Mouse (Mus musculus) regulatory T cell (primary cell): Measurements from ENCODE around the gene Cpsf4.

Experiments used
- in situ Hi-C: fragments of 300-600 bp; cut with MboI, MseI; formaldehyde crosslinking; loops from one replicate; pipeline ENCODE4 v1.15.1; 2025; ENCODE audit warnings: high pct_unique_total_duplicates

Gene Cpsf4

DNA sequence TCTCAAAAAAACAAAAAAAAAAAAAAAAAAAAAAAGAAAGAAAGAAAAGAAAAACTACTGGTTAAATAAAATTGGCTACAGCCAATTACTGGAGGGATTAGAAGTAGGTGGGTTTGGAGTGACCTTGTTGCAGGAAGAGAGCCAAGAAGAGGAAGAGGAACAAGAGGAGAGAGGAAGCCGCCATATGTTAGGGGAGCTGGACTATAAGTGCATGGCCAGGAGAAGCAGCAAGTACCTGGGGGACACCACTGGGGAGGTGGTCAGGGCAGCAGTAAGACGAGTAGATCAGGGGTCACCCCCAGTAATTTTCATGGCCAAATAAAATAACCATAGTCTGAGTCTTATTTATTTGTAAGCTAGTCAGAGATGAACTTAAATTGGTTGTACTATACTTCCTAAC, 18.2 kb downstream of the Cpsf4 start:
- in situ Hi-C loops, result no loop called here

DNA sequence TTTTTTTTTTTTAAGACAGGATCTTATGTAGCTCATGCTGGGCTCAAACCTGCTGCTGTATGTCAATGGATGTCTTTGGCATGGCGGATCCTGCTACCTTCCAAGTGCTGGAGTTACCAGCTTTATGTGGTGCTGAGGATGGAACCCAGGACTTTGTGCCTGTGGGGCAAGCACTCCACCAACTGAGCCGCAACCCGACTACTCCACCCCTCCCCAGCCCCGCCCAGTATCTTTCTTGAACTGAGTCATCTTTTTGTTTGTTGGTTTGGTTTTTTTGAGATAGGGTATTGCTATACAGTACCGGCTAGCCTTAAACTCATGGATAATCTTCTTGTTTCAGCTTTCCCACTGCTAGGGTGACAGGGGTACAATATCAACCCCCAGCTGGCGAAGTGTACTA, 22.4 kb downstream of the Cpsf4 start:
- in situ Hi-C loops, result no loop called here

DNA sequence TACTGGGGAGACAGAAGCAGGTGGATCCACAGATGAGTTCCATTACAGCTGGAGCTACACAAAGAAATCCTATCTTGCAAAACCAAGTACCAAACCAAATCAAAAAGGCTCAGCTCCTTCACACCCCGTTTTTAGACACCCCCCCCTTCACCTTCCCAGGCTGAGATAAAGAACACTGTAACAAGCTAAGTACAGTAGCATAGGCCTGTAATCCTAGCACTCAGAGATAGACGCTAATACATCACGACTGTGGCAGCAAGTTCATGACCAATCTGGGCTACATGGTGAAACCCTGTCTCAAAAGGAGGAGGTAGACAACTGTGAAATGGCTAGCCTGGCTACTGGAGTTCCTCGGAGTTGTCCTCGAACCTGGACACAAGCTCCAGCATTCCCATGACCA, 23.4 kb downstream of the Cpsf4 start:
- in situ Hi-C loops, result loop anchor here (5.0 kb wide), 1 partner anchor 42 kb away; the partner anchor contains the start of gene Zfp655

DNA sequence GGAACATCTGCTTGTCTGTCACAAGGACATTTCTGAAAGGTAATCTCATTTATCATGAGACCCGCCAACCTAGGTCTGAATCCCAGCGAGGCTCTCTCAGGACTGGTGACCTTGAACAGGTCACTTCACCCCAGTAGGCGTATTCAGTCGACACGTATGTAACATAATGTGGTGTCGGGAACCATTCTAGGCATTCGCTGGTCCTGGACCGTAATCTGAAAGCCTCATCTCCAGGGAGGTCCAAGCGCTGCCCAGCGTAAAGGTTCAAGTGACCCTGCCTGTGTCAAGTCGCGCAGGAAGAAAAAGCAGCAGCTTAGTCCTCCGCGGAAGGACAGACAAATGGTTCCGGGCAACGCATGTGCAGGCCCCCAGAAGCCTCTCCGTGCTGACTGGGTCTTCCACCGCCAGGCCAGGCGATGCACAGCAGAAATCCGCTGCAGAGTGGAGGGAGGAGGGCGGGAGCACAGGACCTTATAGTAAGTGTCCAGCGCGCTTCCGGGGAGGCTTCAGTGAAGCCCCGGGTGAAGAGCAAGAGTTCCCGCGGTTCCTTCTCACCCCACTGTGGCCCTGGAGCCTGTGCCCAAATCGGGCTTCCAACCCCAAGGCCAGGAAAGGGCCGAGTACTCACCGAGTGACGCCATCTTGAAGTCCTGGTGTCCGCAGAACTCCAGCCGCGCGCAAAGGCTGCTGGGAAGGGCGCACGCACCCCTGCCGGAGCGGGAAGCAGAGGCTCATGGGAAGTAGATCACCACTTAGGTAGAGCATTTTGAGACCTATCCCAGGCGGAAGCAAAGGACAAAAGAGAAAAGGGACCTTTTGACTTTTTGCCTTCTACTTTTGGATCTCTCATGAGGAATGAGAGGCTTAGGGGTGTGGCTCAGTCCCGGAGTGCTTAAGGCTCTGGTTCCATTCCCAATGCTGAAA, 24.1 kb downstream of the Cpsf4 start:
- in situ Hi-C loops, result loop anchor here (5.0 kb wide), 1 partner anchor 41 kb away; the partner anchor contains the start of gene Zfp655

DNA sequence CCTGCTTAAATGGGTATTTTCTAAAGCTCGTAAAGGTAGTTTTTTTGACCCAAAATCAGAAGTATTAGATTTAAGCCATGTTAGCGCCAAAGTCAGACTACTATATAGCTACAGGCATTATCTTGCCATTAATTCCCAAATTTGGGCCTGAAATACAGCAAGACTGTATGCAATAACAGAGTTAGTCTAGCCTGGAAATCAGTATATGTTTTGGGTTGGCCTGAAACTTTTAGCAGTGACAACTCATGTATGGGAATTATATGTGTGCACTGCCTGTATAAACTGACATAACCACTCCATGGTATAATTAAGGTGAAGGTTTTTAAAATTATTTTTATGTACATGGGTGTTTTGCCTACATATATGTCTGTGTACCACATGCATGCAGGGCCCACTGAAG, 24.9 kb downstream of the Cpsf4 start, which contains the start of gene Atp5j2:
TSS of gene Atp5j2 (minus strand) at position 101 of the 400 bp plus-strand sequence.
- in situ Hi-C loops, result loop anchor here (5.0 kb wide), 1 partner anchor 40 kb away; the partner anchor contains the start of gene Zfp655

DNA sequence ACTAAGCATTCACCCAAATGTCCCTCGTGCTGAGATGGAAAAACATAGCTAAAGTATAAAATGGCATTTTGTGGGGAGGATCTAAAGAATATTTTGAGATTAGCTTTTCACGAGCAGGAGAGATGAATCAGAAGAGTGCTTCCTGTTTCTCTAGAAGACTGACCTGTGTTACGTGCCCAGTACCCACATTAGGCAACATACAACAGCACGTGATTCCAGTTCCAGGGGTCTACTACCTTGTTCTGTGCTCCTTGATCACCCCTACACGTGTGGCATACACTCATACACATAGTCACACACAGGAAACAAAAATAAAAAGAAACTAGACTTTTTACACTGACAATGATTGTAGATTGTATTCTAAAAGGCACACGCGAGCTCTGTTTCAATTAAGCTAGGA, 33.4 kb downstream of the Cpsf4 start:
- in situ Hi-C loops, result loop anchor here (25.0 kb wide), 1 partner anchor 1587 kb away; the partner anchor contains the start of gene Usp12

DNA sequence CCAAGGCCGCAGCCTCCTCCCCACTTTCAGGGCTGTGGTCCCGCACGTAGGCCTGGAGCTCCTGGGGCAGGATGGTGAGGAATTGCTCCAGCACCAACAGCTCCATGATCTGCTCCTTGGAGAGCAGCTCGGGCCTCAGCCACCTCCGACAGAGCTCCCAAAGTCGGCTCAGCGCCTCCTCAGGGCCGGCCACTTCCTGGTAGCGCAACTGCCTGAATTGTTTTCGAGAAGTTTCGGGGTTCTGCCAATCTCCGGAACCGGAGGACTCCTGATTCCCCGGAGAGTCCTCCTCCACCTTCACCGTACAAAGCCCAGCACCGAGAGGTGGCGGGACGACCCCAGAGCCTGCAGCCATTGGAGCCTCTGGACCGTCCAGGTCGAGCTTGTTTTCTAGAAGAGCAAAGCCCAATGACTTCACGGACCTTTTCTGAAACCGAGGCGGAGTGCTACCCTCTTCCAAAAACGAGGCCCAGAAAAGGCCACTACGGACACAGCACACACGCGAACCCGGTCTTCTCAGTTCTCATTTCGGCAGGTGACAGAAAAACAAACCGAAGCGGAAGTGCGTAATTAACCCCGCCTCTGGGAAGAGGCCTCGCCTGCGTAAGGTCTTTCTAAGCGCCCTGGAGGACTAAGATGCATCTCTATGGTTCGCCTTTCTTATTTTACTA, 34.4 kb downstream of the Cpsf4 start, which contains the start of gene Zkscan14:
TSS of gene Zkscan14 (minus strand) at position 548 of the 671 bp plus-strand sequence.
- in situ Hi-C loops, result loop anchor here (25.0 kb wide), 1 partner anchor 1586 kb away; the partner anchor contains the start of gene Usp12

DNA sequence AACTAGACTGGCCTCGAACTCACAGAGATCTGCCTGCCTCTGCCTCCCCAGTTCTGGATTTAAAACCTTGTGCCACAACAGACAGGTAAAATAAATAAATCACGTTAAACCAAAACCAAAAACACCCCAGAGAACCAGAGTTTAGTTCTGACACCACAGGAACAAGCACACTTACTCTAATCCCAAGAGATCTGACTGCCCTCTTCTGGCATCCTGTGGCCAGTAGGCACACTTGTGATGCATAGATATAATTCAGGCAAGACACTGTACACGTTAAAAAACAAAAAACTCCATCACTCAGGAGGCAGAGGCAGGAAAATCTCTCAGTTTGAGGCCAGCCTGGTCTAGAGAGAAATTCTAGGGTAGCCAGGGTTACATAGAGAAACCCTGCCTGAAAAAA, 35.4 kb downstream of the Cpsf4 start:
- in situ Hi-C loops, result loop anchor here (25.0 kb wide), 1 partner anchor 1585 kb away; the partner anchor contains the start of gene Usp12

DNA sequence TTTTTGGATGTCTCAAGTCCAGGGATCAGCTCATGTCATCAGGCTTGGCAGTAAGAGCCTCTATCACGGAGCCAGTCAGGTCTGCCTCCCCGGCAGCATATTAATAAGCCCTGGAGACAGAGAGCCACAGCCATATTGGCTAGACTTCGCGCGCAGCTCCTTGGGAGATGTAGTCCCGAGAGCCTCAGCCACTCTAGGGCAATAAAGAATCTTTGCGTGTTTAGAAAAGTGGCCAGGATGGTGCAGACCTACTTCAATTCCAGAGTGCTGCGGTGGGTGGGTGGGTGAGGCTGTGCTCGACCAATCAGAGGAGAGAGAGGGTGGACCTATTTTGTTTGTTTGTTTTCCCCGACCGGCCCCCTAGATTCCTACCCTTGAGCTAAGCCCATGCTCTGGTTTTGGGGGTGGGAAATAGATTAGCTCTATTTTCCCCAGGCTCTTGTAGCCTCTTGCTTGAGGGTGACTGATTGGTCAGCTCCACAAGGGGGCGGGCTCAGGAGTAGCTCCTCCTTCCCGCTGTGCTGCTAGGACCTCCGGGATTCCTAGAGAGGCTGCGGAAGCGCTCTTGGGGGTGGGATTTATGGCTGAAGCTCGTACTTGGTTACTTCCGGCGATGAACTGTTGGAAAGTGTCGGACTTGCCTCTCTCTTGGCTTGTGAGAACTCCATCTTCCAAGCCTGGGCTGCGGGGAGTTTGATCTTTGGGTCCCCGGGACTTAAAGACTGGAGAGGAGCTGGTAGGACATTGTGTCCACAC, 37.1 kb downstream of the Cpsf4 start, which contains the start of gene Zkscan5:
TSS of gene Zkscan5 (plus strand) at position 627 of the 756 bp plus-strand sequence.
- in situ Hi-C loops, result loop anchor here (25.0 kb wide), 1 partner anchor 1583 kb away; the partner anchor contains the start of gene Usp12

DNA sequence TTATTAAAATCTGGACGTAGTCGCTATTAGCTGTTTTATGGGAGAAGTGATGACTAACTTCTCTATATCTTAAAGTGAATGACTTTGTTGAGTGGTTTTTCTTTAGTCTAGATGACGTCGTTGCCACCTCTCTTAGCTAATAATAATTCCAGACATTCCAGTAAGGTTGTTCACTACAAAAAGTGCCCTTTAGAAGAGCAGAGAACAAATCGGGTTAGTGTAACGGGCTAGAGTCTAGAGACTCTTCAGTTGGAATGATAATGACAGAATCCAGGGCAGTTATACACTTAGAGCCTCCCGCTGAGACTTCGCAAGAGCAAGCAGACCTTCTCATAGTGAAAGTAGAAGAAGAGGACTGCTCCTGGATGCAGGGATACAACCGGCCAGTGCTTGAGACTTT, 38.0 kb downstream of the Cpsf4 start:
- in situ Hi-C loops, result loop anchor here (25.0 kb wide), 1 partner anchor 1582 kb away; the partner anchor contains the start of gene Usp12

DNA sequence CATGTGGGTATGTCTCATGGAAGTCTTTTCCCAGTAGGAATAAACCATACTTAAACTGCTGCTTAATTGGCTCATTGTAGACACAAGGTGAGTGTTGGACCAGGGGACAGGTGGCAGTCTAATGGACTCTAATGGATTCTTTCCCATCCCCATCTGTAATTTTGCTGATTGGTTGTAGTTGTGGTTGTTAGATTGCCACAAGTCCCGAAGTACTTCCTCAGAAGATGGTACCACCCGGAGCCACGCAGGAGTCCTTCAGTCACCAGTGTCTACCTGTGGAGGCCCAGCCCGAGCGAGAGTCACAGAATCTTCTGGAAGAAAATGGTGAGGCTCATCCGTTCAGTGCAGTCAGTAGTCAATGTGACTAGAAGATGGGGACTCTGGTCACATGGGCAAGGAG, 40.4 kb downstream of the Cpsf4 start:
- in situ Hi-C loops, result loop anchor here (25.0 kb wide), 1 partner anchor 1580 kb away; the partner anchor contains the start of gene Usp12

DNA sequence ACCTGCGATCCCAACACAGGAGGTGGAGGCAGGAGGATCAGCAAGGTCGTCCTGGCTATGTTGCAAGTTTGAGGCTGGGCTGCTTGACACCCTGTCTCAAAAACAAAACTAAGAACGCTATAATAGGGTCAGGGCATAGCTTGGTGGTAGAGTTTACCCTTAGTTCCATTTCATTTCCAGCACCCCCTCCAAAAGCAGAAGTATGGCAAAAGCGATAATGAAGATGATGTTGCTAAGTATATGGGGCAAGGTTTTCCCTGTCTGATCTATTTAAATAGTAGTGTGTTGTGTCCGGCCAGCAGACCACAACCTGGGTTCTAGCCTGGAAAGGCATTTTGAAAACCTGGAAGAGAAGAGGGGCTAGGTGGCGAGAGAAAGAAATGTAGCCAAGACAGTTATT, 40.9 kb downstream of the Cpsf4 start:
- in situ Hi-C loops, result loop anchor here (25.0 kb wide), 1 partner anchor 1579 kb away; the partner anchor contains the start of gene Usp12

DNA sequence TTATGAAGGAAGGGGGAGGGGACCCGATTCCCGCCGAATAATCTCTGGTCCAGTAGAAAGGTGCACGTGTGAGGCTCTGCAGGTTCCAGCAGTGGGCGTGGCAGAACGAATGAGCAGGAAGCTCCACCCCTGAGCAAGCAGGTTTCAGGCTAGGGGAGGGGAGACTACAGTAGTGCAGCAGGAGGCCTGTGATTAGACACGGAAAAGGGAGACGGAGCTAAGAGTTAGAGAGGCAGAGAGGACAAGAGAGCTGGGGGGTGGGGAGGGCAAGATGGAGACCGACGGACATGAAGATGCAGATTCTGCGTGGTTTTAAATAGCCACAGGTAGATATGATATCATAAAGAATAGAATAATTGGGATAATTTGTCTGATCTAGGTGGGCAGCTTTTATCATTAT, 41.4 kb downstream of the Cpsf4 start:
- in situ Hi-C loops, result loop anchor here (25.0 kb wide), 1 partner anchor 1579 kb away; the partner anchor contains the start of gene Usp12

DNA sequence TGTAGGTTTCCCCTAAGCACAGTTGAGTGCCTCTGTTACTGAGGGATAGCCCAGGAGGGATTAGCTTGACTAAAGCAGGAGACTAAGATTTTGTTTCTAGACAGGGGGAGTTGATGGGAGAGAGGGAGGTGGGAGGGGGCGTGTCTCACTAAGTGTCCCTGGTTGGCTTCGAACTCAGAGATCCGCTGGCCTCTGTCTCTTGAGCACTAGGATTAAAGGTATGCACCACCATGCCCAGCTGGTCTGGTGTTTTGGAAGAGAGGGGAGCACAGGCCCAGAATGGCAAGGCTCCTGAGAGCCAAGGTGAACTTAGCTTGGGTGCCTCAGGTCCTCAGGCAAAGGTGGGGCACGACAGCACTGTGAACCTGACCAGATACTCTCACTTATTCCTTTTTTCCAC, 44.3 kb downstream of the Cpsf4 start:
- in situ Hi-C loops, result loop anchor here (25.0 kb wide), 1 partner anchor 1576 kb away; the partner anchor contains the start of gene Usp12

DNA sequence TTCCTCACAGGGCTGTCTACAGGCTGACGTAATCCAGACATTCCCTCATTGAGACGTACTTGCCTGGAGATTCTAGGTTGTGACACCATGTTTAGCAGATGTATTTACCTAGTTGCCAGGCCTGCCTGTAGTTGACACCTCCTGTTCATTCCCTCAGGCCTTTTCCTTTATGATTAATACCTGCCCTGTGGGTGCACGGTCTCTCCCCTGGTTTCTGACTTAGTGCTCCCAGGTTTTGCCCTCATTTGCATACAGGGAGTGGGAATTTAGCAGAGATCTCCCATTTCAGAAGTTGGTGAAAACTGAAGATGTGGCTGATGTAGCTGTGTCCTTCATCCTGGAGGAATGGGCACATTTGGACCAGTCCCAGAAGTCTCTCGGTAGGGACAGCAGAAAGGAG, 45.2 kb downstream of the Cpsf4 start:
- in situ Hi-C loops, result loop anchor here (25.0 kb wide), 1 partner anchor 1575 kb away; the partner anchor contains the start of gene Usp12

DNA sequence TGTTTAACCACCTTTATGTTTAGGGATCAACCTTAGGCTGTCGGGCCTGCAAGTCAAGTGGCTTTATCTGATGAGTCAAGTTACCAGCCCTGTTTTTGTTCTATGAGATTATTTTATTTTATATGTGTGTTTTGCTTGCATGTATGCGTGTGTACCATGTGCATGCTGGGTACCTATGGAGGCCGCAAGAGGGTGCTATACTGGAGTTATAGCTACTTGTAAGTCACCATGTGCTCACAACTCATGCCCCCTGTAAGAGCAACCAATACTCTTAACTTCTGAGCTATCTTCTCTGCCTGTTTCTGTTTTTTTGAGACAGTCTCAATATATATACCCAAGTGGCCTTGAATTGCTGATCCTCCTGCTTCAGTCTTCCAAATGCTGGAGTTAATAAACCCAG, 46.5 kb downstream of the Cpsf4 start:
- in situ Hi-C loops, result loop anchor here (25.0 kb wide), 1 partner anchor 1574 kb away; the partner anchor contains the start of gene Usp12

DNA sequence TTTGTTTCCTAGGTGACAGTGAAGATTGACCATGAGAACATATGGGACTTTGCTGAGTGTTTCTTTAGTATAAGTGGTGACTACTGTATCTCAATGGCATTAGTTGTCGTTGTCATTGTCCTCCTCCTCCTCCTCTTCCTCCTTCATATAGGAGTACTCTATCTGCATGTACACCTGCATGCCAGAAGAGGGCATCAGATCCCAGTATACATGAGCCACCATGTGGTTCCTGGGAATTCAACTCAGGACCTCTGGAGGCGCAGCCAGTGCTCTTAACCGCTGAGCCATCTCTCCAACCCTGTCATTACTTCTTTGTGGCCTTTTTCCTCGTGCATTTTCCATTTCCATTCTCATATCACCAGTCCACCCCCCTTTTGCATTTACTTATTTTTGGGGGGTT, 47.7 kb downstream of the Cpsf4 start:
- in situ Hi-C loops, result loop anchor here (25.0 kb wide), 1 partner anchor 1573 kb away; the partner anchor contains the start of gene Usp12

DNA sequence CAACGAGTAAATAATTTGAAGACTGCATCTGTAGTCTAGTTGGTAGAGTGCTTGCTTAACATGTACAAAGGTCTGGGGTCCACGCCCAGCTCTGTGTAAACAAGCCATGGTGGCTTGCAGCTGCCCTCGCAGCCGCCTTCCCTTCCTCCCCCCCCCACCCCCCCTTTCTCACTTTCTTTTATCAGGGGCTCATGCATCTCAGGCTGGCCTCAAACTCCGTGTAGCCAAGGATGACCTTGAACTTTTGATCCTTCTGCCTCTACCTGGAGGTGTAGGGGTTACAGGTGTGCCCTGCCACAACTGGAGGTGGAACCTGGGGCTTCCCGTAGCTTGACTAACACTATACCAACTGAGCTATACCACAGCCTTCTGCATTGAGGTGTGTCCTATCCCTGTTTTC, 50.7 kb downstream of the Cpsf4 start:
- in situ Hi-C loops, result loop anchor here (25.0 kb wide), 1 partner anchor 1570 kb away; the partner anchor contains the start of gene Usp12

DNA sequence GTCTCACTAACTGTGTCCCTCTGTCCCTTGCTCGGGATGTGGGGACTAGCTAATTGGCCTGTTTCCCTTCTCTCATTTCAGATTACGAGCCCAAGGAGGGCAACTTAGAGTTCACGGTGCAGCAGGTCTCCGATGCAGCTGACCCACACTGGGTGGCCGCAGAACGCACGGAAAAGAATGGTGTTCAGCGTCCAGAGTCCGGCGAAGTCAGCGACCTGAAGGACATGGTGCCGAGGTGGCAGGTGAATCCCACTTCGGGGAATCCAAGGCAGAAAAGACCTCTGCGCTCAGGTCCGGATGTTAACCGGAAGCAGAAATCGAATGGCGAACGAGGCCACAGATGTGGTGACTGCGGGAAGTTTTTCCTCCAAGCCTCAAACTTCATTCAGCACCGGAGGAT, 51.2 kb downstream of the Cpsf4 start:
- in situ Hi-C loops, result loop anchor here (25.0 kb wide), 1 partner anchor 1569 kb away; the partner anchor contains the start of gene Usp12

DNA sequence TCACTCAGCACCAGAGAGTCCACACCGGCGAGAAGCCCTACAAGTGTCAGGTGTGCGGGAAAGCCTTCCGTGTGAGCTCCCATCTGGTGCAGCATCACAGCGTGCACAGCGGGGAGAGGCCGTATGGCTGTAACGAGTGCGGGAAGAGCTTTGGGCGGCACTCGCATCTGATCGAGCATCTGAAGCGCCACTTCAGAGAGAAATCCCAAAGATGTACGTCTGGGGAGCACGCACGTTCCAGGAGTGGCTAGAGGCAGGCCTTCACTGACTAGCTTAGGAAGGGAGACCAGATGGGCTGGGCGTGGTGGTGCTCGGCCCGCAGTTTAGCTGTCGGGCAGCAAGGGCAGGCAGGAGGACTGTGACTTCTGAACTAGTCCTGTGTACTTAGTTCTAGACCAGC, 51.7 kb downstream of the Cpsf4 start:
- in situ Hi-C loops, result loop anchor here (25.0 kb wide), 1 partner anchor 1569 kb away; the partner anchor contains the start of gene Usp12
